Mouse (Mus musculus) adrenal gland, adult 18-20 months (tissue): ENCODE results near the gene Gins2. TPM values are rescaled to one million over a fixed set of nuclear protein-coding genes. Genes with fewer than 3 reads are reported as not detected.

Experiments used
- DNase-seq, 2 experiments: peaks; one replicate each; pipeline ENCODE4 v3.0.0; 2021 to 2022; ENCODE audit warnings: low spot score in 2 of 2
- total RNA-seq, 2 experiments: library from RNA; stranded (reverse); gene quantifications; 1 replicate in 1 of 2; 2 replicates in 1 of 2; pipeline ENCODE4 v1.2.3; 2021

The Gins2 gene
- total RNA-seq, 2 experiments from 2014 or later: 4.6 to 5.0 TPM

- DNase-seq: no peak
These were observed 22.4 kb downstream of the Gins2 start for GRCm38 (mm10) chr8:120566681-120567080.

- DNase-seq: no peak
These were observed 23.9 kb downstream of the Gins2 start for GRCm38 (mm10) chr8:120565151-120565711.

- DNase-seq: peak; percentile 76 to 83
These were observed 25.0 kb downstream of the Gins2 start for GRCm38 (mm10) chr8:120563851-120564837.

GRCm38 (mm10) chr8:120563348-120563724 lies 25.8 kb downstream of the Gins2 start:
- no peak for DNase-seq

GRCm38 (mm10) chr8:120562680-120563347 lies 26.3 kb downstream of the Gins2 start:
- DNase-seq: no peak

- no peak for DNase-seq
These were observed 27.3 kb downstream of the Gins2 start for GRCm38 (mm10) chr8:120561539-120562435.

- no peak for DNase-seq
These were observed 28.6 kb downstream of the Gins2 start for GRCm38 (mm10) chr8:120560535-120560934.

- no peak for DNase-seq
These were observed 29.4 kb downstream of the Gins2 start for GRCm38 (mm10) chr8:120559654-120560053.

GRCm38 (mm10) chr8:120558162-120558561 lies 30.9 kb downstream of the Gins2 start:
- no peak for DNase-seq

- DNase-seq: no peak
These were observed 31.7 kb downstream of the Gins2 start for GRCm38 (mm10) chr8:120557170-120557965.

GRCm38 (mm10) chr8:120556198-120556892 lies 32.8 kb downstream of the Gins2 start:
- no peak for DNase-seq

GRCm38 (mm10) chr8:120554466-120555039 lies 34.6 kb downstream of the Gins2 start:
- DNase-seq: no peak

GRCm38 (mm10) chr8:120553441-120554123 lies 35.5 kb downstream of the Gins2 start:
- DNase-seq: no peak

- DNase-seq: no peak
These were observed 36.6 kb downstream of the Gins2 start for GRCm38 (mm10) chr8:120552509-120552908.

- DNase-seq: no peak
These were observed 37.5 kb downstream of the Gins2 start for GRCm38 (mm10) chr8:120551677-120551980.

- no peak for DNase-seq
These were observed 38.0 kb downstream of the Gins2 start for GRCm38 (mm10) chr8:120550937-120551676.

GRCm38 (mm10) chr8:120550430-120550829 lies 38.7 kb downstream of the Gins2 start:
- DNase-seq: no peak

- no peak for DNase-seq
These were observed 39.2 kb downstream of the Gins2 start for GRCm38 (mm10) chr8:120549922-120550321.
